Mouse (Mus musculus): ENCODE measurements around the gene Adgrl1.
"Not testable (repeated sequence)": the region's sequence is repeated elsewhere in the genome, so short reads cannot be mapped to it uniquely, and the experiment has no call there.

Gene Adgrl1

DNA sequence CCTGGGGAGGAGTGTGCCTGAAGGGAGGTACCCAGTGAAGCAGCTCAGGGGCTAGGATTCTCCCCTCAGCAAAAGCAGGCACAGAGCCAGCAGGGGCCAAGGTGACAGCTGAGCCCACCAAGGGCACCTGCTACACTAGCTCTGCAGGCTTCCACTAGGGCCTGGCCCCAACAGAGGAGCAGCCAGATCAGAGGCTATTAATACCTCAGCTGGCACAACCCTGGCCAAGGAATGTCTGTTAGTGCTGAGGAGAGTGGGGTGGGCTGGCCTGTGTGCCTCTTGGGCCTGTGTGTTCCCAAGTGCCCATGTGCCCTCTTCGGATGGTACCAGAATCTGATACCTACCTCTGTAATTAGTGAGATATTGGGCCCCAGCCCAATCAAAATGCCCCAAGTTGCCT lies 80.3 kb downstream of the Adgrl1 start:
- in situ Hi-C loops (cut with MboI; ENCODE audit: unreplicated experiment in 2 of 2) = no loop called here

DNA sequence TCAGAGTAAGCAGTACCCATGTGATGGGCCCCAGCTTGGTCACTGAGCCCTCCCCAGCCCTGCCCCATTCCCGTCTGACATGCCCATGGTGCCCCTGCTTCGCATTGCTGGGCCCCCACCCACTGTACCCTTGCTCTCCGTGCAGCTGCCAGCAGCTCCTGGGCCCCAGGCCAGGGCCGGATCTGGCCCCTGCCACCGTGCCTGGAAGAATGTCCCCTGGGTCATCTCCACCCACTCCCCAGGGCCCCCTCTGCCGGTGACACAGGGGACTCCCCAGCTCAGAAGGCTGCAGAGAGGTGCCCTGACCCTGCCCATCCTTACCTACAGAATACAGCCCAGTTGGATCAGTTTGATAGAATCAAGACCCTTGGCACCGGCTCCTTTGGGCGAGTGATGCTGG lies 80.9 kb downstream of the Adgrl1 start:
- in situ Hi-C loops (cut with MboI; ENCODE audit: unreplicated experiment in 2 of 2) = no loop called here

- in situ Hi-C loops (cut with MboI; ENCODE audit: unreplicated experiment in 2 of 2) = no loop called here
These were observed 81.6 kb downstream of the Adgrl1 start for GRCm38 (mm10) chr8:83981533-83981932.

DNA sequence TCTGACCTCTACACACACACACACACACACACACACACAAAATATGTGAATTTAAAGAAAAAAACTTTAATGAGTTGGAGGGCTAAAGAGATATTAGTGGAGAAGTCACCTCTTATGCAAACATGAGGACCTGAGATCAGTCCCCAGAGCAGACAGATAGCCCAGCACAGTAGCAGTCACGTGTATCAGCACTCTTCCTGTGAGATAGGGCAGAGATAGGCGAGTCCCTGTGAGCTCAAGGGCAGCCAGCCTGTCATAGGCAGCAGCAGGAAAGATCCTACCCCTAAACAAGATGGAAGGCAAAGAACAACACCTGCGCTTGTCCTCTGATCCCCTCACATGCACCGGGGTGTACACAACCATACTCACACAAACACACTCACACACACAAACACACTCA lies 82.5 kb downstream of the Adgrl1 start:
- in situ Hi-C loops (cut with MboI; ENCODE audit: unreplicated experiment in 2 of 2) = no loop called here

DNA sequence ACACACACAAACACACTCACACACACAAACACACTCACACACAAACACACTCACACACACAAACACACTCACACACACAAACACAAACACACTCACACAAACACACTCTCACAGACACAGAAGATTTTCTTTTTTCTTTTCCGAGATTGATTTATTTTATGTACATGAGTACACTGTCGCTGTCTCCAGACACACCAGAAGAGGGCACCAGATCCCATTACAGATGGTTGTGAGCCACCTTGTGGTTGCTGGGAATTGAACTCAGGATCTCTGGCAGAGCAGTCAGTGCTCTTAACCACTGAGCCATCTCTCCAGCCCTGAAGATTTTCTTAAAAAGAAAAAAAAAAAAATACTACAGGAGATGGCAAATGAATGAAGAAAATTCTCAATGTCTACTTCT lies 83.3 kb downstream of the Adgrl1 start:
- in situ Hi-C loops (cut with MboI; ENCODE audit: unreplicated experiment in 2 of 2) = not testable (repeated sequence)

DNA sequence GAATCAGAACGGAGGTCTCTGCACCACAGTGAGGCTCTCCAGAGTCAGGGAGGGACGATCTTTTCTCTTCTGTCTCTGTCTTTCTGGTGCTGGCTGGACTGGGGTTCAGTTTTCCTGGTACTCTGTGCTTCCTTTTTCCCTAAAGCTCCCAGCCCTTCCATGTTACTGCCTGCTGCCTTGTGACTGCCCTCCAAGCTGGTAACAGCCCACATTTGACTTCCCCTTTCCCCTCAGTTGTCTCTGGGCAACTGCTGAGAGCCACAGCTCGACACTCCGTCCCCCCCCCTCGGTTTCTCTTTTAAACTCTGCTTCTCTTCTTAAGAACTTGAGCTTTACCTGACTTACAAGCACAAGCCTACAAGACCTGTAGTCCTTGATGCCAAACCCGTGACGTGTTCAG lies 89.3 kb downstream of the Adgrl1 start:
- in situ Hi-C loops (cut with MboI; ENCODE audit: unreplicated experiment in 2 of 2) = no loop called here

GRCm38 (mm10) chr8:83990170-83990569 lies 90.3 kb downstream of the Adgrl1 start:
- in situ Hi-C loops (cut with MboI; ENCODE audit: unreplicated experiment in 2 of 2) = no loop called here

All from v-Abl transformed pro-B cells (cell line).